Mouse (Mus musculus) ES-Bruce4 (cell line): ENCODE results near the gene Sh3gl1.

ENCODE experiments used
- CTCF ChIP-seq: IDR thresholded peaks from one replicate; pipeline ENCODE4 v1.8.1; 2011; ENCODE audit warnings: low read depth, low read length
- POLR2A ChIP-seq: IDR thresholded peaks from one replicate; pipeline ENCODE4 v1.8.1; 2011; ENCODE audit warnings: low read length; ENCODE audit not compliant: insufficient read depth

- no peak for TF ChIP-seq CTCF
- TF ChIP-seq POLR2A = no peak
Observed at GRCm38 (mm10) chr17:56016793-56017785, 19.3 kb downstream of the Sh3gl1 start.
